Mouse (Mus musculus) hindbrain, embryonic 14.5 days (tissue): ENCODE data around the gene Ifnl2. TPM values are rescaled to one million over a fixed set of nuclear protein-coding genes. Genes with fewer than 3 reads are reported as not detected.
A peak's percentile ranks its signal among the peaks of the same experiment; 100 is the strongest.

ENCODE experiments used
- ATAC-seq: fragments of 200-750 bp; cut with Nextera tagmentation; 2 replicates; pipeline ENCODE4 v1.8.0; 2017; ENCODE audit warnings: moderate number of reproducible peaks, mild to moderate bottlenecking, moderate TSS enrichment, moderate library complexity; ENCODE audit not compliant: low FRiP score
- DNase-seq: peaks from one replicate; pipeline ENCODE4 v3.0.0-alpha.2; 2015; ENCODE audit warnings: low spot score
- H3K27ac ChIP-seq: fragments of 300-500 bp; sonication (generic); 2 replicates; pipeline ENCODE4 v1.5.1; 2014; ENCODE audit warnings: mild to moderate bottlenecking, moderate library complexity
- H3K27me3 ChIP-seq: fragments of 300-500 bp; sonication (generic); 2 replicates; pipeline ENCODE4 v1.6.1; 2014; ENCODE audit warnings: mild to moderate bottlenecking, low read length, mixed read lengths; ENCODE audit not compliant: control insufficient read depth, insufficient read depth
- H3K36me3 ChIP-seq: fragments of 300-500 bp; sonication (generic); replicated peaks from 2 replicates; pipeline ENCODE4 v1.6.1; 2014; ENCODE audit not compliant: control insufficient read depth, insufficient read depth
- H3K4me1 ChIP-seq: fragments of 300-500 bp; sonication (generic); replicated peaks from 2 replicates; pipeline ENCODE4 v1.6.1; 2014; ENCODE audit warnings: antibody characterized with exemption, low read length, mixed read lengths; ENCODE audit not compliant: control insufficient read depth, insufficient read depth
- H3K4me2 ChIP-seq: fragments of 300-500 bp; sonication (generic); replicated peaks from 2 replicates; pipeline ENCODE4 v1.6.1; 2014; ENCODE audit warnings: mild to moderate bottlenecking, moderate library complexity
- H3K4me3 ChIP-seq: fragments of 300-500 bp; sonication (generic); replicated peaks from 2 replicates; pipeline ENCODE4 v1.5.1; 2014; ENCODE audit warnings: mild to moderate bottlenecking, low read length
- H3K9ac ChIP-seq: fragments of 300-500 bp; sonication (generic); 2 replicates; pipeline ENCODE4 v1.6.1; 2014
- H3K9me3 ChIP-seq: fragments of 300-500 bp; sonication (generic); 2 replicates; pipeline ENCODE4 v1.6.1; 2016; ENCODE audit warnings: low read length; ENCODE audit not compliant: control insufficient read depth
- WGBS: fragments of 180-500 bp; shearing (Covaris S2); extraction: QIAGEN DNeasy Blood & Tissue Kit; methylation state at CpG from one replicate; pipeline ENCODE4 v1.1.7; 2014; 5-methylcytosine and 5-hydroxymethylcytosine counted together
- polyA plus RNA-seq: library from polyadenylated mRNA; unstranded; fragments of >200 nt; fragmentation: Nextera tagmentation; extraction: Ambion mirVana; gene quantifications from 2 replicates; pipeline ENCODE4 v1.2.1, GENCODE M21; 2014

Ifnl2 gene
- polyA plus RNA-seq, 1 experiment from 2014 or later: not detected

DNA sequence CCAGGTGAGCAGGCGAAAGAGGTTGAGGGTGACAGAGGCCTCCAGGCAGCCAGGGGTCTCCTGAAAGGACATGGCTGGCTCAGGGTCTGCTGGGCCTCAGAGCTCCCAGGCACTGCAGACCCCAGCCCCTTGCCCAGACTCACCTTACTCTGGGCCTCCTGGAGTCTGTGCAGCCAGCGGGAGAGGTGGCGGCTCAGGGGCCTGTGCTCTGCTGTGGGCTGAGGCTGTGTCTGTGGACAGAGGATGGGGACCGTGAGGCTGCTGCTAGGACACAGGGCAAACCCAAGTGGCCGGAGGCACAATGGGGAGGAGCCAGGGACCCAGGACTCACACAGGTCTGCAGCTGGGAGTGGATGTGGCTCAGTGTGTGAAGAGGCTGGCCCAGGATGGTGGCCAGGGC lies 32.9 kb downstream of the Ifnl2 start:
- Histone ChIP-seq H3K9ac (no peak overlapping the region), H3K36me3 (no peaks in the 10 kb centered on the region), H3K27me3 (no peaks in the 10 kb centered on the region), H3K27ac (no peak overlapping the region), H3K4me2 (no peak overlapping the region), H3K4me1 (no peaks in the 10 kb centered on the region), H3K4me3 (no peak overlapping the region), H3K9me3 (no peaks in the 10 kb centered on the region)
- no peak for DNase-seq
- WGBS: 85% methylated on average over 5 of the region's 5 CpGs
- no peak for ATAC-seq

DNA sequence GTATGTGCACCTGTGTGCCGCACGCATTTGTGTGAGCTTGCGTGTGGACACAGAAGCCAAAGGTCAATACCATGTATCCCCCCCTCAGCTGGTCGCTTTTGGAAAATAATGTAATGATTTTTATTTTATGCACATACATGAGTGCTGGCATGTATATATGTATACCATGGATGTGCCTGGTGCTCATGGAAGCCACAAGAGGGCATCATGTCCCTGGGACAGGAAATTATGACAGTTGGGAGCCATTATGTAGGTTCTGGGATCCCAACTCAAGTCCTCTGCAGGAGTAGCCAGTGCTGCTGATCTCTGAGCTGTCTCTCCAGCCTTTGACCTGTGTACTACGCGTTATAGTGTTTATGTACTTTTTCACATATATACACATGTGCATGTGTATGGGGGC lies 34.1 kb downstream of the Ifnl2 start:
- no peak overlapping the region for H3K27ac ChIP-seq
- no peaks in the 10 kb centered on the region for H3K36me3 ChIP-seq
- no peaks in the 10 kb centered on the region for H3K9me3 ChIP-seq
- H3K4me3 ChIP-seq: no peak overlapping the region
- H3K9ac ChIP-seq: no peak overlapping the region
- H3K4me2 ChIP-seq: no peak overlapping the region
- no peaks in the 10 kb centered on the region for H3K4me1 ChIP-seq
- WGBS: 91% methylated on average over 6 of the region's 6 CpGs
- ATAC-seq: no peak
- H3K27me3 ChIP-seq: no peaks in the 10 kb centered on the region
- DNase-seq: no peak

DNA sequence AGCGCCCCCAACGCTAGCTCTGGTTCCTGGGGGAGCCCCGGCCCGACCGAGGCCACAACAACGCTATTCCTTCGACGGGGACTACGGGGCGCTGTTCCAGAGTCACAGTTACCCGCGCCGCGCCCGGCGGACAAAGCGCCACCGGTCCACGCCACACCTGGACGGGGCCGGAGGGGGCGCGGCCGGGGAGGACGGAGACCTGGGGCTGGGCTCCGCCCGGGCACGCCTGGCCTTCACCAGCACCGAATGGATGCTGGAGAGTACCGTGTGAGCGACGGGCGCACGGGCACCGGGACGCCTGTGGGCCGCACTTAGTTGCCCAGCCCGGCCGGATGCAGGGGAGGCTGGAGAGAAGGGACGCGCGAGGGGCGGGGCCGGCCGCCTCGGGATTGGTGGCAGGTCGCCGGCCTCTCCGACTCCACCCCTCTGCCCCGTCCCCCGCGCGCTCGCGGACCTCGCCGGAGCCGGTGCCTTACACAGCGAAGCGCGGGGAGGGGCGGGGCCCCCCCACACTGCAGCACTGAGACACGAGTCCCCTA lies 43.0 kb downstream of the Ifnl2 start:
- 2% methylated on average over 58 of the region's 63 CpGs for WGBS
- Histone ChIP-seq H3K4me1 (peaks cover 12% of the 10 kb centered on the region; the same call in 1 of the 2 replicates), H3K4me3 (peak overlapping the region; percentile 27), H3K27ac (no peak overlapping the region), H3K9me3 (no peaks in the 10 kb centered on the region), H3K36me3 (peaks cover 45% of the 10 kb centered on the region), H3K9ac (peak overlapping the region; percentile 47), H3K4me2 (peak overlapping the region; percentile 54), H3K27me3 (peaks cover 12% of the 10 kb centered on the region; the same call in 1 of the 2 replicates)
- ATAC-seq (0 out of 2 replicates have a peak, but pooled peaks have one; percentile 22), DNase-seq (no peak)

DNA sequence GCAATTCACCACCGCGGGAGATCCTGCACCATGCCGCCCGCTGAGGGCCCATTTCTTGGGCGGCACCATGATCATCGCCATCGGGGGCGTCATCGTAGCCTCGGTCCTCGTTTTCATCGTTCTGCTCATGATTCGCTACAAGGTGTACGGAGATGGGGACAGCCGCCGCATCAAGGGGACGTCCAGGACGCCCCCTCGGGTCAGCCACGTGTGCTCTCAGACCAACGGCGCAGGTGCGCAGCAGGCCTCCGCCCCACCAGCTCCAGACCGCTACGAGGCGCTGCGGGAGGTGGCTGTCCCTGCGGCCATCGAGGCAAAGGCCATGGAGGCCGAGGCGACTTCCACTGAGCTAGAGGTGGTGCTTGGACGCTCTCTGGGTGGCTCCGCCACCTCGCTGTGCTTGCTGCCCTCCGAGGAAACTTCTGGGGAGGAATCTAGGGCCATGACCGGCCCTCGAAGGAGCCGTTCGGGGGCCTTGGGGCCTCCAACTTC lies 43.5 kb downstream of the Ifnl2 start:
- no peak for ATAC-seq
- Histone ChIP-seq H3K9ac (peak overlapping the region; percentile 47), H3K36me3 (peaks cover 50% of the 10 kb centered on the region), H3K27me3 (peaks cover 12% of the 10 kb centered on the region; the same call in 1 of the 2 replicates), H3K27ac (no peak overlapping the region), H3K9me3 (no peaks in the 10 kb centered on the region), H3K4me2 (peak overlapping the region; percentile 54), H3K4me3 (peak overlapping the region; percentile 27), H3K4me1 (peaks cover 12% of the 10 kb centered on the region; the same call in 1 of the 2 replicates)
- no peak for DNase-seq
- WGBS: 22% methylated on average over 39 of the region's 40 CpGs

DNA sequence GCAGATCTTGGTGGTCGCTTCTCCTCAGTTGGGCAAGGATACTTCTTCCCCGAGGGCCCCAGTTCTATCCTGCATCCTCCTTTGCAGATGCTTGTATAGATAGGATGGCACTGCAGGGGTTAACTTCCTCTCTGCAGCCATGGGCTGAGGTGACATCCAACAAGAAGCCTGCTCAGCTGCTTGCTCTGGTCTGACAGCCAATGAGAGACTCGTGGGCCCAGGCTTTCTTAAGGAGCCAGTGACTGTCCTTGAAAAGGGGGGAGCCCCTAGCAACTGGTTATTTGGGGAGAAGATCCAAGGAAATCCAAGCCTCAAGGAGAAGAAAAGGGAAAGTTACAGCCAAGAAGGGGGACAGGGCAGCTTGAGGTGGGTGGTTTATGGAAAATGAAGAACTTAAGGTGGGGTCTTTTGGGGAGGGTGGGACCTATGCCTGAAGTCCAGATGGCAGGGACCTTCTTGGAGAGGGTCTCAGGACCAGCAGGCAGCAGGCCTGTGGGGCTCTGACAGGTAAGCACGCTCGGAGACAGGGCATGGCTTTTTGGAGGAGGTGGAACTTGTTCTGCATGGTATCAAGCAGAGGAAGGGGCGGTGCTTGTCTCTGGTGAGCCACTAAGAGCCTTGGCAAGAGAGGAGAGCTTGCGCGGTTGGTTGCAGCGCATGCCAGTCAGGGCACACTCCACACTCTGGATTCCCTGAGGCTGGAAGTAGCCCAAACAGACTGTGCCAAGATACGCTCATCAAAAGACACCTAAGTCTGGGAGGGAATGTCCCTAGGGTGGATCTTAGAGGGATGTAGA lies 45.6 kb downstream of the Ifnl2 start:
- H3K9me3 ChIP-seq: no peaks in the 10 kb centered on the region
- H3K9ac ChIP-seq: peak overlapping the region; percentile 11; the same call in 1 of the 2 replicates
- H3K4me3 ChIP-seq: peak overlapping the region; percentile 2; the same call in 1 of the 2 replicates
- peaks cover 70% of the 10 kb centered on the region for H3K36me3 ChIP-seq
- DNase-seq (peak; percentile 50), ATAC-seq (peak; percentile 73)
- 61% methylated on average over 10 of the region's 10 CpGs for WGBS
- H3K27ac ChIP-seq: no peak overlapping the region
- peaks cover 12% of the 10 kb centered on the region; the same call in 1 of the 2 replicates for H3K27me3 ChIP-seq
- peaks cover 12% of the 10 kb centered on the region; the same call in 1 of the 2 replicates for H3K4me1 ChIP-seq
- peak overlapping the region; percentile 38 for H3K4me2 ChIP-seq

DNA sequence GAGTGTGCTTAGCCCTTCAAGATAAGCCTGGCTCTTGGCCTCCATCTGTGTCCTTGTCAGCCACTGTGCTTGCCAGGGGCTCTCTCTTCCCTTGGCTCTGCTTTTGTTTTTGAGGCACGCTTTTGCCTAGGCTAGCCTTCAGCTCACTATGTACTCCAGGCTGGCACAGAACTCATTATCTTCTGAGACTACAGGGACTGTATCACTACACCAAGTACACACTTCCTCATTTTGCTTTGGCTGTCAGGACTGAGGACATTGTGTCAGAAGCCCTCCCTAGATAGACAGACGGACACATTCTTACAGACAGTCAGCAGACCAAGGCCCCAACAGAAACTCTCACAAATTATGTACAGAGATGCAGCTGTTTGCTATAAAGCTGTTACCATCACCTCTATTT lies 47.5 kb downstream of the Ifnl2 start:
- Histone ChIP-seq H3K36me3 (peaks cover 83% of the 10 kb centered on the region), H3K4me3 (no peak overlapping the region), H3K4me1 (peaks cover 12% of the 10 kb centered on the region; the same call in 1 of the 2 replicates), H3K27me3 (peaks cover 12% of the 10 kb centered on the region; the same call in 1 of the 2 replicates), H3K9ac (no peak overlapping the region), H3K4me2 (no peak overlapping the region), H3K9me3 (no peaks in the 10 kb centered on the region), H3K27ac (no peak overlapping the region)
- WGBS: 97% methylated on average over 2 of the region's 2 CpGs
- no peak for ATAC-seq
- no peak for DNase-seq

DNA sequence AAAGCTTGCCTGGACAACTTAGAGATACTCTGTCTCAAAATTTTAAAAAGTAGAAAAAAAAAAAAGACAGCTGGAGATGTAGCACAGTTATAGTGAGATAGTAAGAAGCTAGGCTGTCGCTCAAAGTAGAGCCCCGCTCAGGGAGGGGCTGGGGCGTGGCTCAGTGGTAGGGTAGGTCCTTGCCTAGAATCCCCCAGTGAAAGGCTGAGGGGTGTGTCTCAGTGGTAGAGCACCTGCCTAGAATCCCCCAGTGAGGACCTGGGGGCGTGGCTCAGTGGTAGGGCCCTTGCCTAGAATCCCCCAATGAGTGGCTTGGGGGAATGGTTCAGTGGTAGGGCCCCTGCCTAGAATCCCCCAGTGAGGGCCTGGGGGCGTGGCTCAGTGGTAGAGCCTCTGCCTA lies 49.9 kb downstream of the Ifnl2 start:
- WGBS: 97% methylated on average over 4 of the region's 5 CpGs
- DNase-seq: no peak
- Histone ChIP-seq H3K9ac (no peak overlapping the region), H3K4me1 (peaks cover 5% of the 10 kb centered on the region; the same call in 1 of the 2 replicates), H3K9me3 (no peaks in the 10 kb centered on the region), H3K4me2 (no peak overlapping the region), H3K27ac (no peak overlapping the region), H3K4me3 (no peak overlapping the region), H3K27me3 (no peaks in the 10 kb centered on the region), H3K36me3 (peaks cover 82% of the 10 kb centered on the region)
- ATAC-seq: no peak

Other genes with a start within 250 kb of the Ifnl2 start
- 8.8 and 11.3 TPM in 2 replicates for gene Eid2, start 242.6 kb downstream of the Ifnl2 start, polyA plus RNA-seq
- 33.8 and 35.2 TPM in 2 replicates for gene Eid2b, start 232.7 kb downstream of the Ifnl2 start, polyA plus RNA-seq
- gene Selenov, start 219.3 kb downstream of the Ifnl2 start, polyA plus RNA-seq: 0.74 and 0.91 TPM in 2 replicates
- 19.1 and 21.0 TPM in 2 replicates for gene Dll3, start 208.2 kb downstream of the Ifnl2 start, polyA plus RNA-seq
- gene Timm50, start 198.4 kb downstream of the Ifnl2 start, polyA plus RNA-seq: 125 and 137 TPM in 2 replicates
- gene Supt5, start 171.7 kb downstream of the Ifnl2 start, polyA plus RNA-seq: 75.2 and 78.3 TPM in 2 replicates
- 521 and 677 TPM in 2 replicates for gene Rps16, start 159.8 kb downstream of the Ifnl2 start, polyA plus RNA-seq
- gene Plekhg2, start 137.9 kb downstream of the Ifnl2 start, polyA plus RNA-seq: 21.5 and 25.5 TPM in 2 replicates
- gene Zfp36, start 130.2 kb downstream of the Ifnl2 start, polyA plus RNA-seq: 3.0 and 3.7 TPM in 2 replicates
- gene Med29, start 117.7 kb downstream of the Ifnl2 start, polyA plus RNA-seq: 39.2 and 44.5 TPM in 2 replicates
- 73.9 and 74.3 TPM in 2 replicates for gene Paf1, start 117.5 kb downstream of the Ifnl2 start, polyA plus RNA-seq
- 4.7 and 6.6 TPM in 2 replicates for gene Gmfg, start 73.0 kb downstream of the Ifnl2 start, polyA plus RNA-seq
- gene Lrfn1, start 58.5 kb downstream of the Ifnl2 start, polyA plus RNA-seq: 25.5 and 28.7 TPM in 2 replicates
- not detected in 2 replicates for gene Ifnl3, start 12.4 kb upstream of the Ifnl2 start, polyA plus RNA-seq
- not detected in 2 replicates for gene Sycn, start 30.4 kb upstream of the Ifnl2 start, polyA plus RNA-seq
- gene Nccrp1, start 36.8 kb upstream of the Ifnl2 start, polyA plus RNA-seq: 0.12 and 0.13 TPM in 2 replicates
- 26.8 and 27.6 TPM in 2 replicates for gene Samd4b, start 87.7 kb upstream of the Ifnl2 start, polyA plus RNA-seq
- gene Pak4, start 87.7 kb upstream of the Ifnl2 start, polyA plus RNA-seq: 13.2 and 14.2 TPM in 2 replicates
- 0.33 and 0.51 TPM in 2 replicates for gene Acp7, start 120.9 kb upstream of the Ifnl2 start, polyA plus RNA-seq
- 8.5 and 11.5 TPM in 2 replicates for gene Fbxo27, start 182.4 kb upstream of the Ifnl2 start, polyA plus RNA-seq
- gene Fbxo17, start 206.3 kb upstream of the Ifnl2 start, polyA plus RNA-seq: 2.3 TPM in 2 replicates
- gene Mrps12, start 231.4 kb upstream of the Ifnl2 start, polyA plus RNA-seq: 113 and 118 TPM in 2 replicates
- 16.6 and 18.2 TPM in 2 replicates for gene Sars2, start 231.5 kb upstream of the Ifnl2 start, polyA plus RNA-seq
- 0.33 and 0.65 TPM in 2 replicates for gene Ccer2, start 245.7 kb upstream of the Ifnl2 start, polyA plus RNA-seq